Mouse (Mus musculus): ENCODE measurements around the gene Adam10. TPM values are rescaled to one million over a fixed set of nuclear protein-coding genes. Genes with fewer than 3 reads are reported as not detected.

Adam10 gene
- polyA plus RNA-seq, 1 experiment from 2014 or later, result 54.9 TPM

- H3K36me3 ChIP-seq, result no peaks in the 10 kb centered on the region
- H3K4me3 ChIP-seq, result no peak overlapping the region
- 52% methylated on average over 2 of the region's 2 CpGs for WGBS
- ATAC-seq (ENCODE audit: low FRiP score, low read depth), result no peak
- H3K9me3 ChIP-seq, result no peaks in the 10 kb centered on the region
- no peaks in the 10 kb centered on the region for H3K27me3 ChIP-seq
- no peak overlapping the region for H3K27ac ChIP-seq (replicated peaks)
- 0 out of 2 replicates have a peak, but pooled peaks cover 5% of the 10 kb centered on the region for H3K4me1 ChIP-seq (replicated peaks)
- no peak overlapping the region for H3K9ac ChIP-seq
- no peak overlapping the region for H3K4me2 ChIP-seq
Measured at GRCm38 (mm10) chr9:70795439-70795757, 116.6 kb downstream of the Adam10 start.

GRCm38 (mm10) chr9:70800588-70801315, 122.0 kb downstream of the Adam10 start:
- no peak overlapping the region; the same call in 1 of the 2 replicates for H3K27ac ChIP-seq (replicated peaks)
- 52% methylated on average over 8 of the region's 8 CpGs for WGBS
- no peaks in the 10 kb centered on the region for H3K9me3 ChIP-seq
- no peak overlapping the region for H3K4me3 ChIP-seq
- peaks cover 7% of the 10 kb centered on the region; the same call in 1 of the 2 replicates for H3K4me1 ChIP-seq (replicated peaks)
- ATAC-seq (ENCODE audit: low FRiP score, low read depth), result 0 out of 2 replicates have a peak, but pooled peaks have one; percentile 15
- no peaks in the 10 kb centered on the region for H3K27me3 ChIP-seq
- H3K36me3 ChIP-seq, result no peaks in the 10 kb centered on the region
- no peak overlapping the region for H3K4me2 ChIP-seq
- H3K9ac ChIP-seq, result no peak overlapping the region

GRCm38 (mm10) chr9:70801761-70802160, 123.0 kb downstream of the Adam10 start:
- Histone ChIP-seq H3K9ac (no peak overlapping the region), H3K27me3 (no peaks in the 10 kb centered on the region), H3K9me3 (no peaks in the 10 kb centered on the region), H3K36me3 (no peaks in the 10 kb centered on the region), H3K4me3 (no peak overlapping the region), H3K4me2 (no peak overlapping the region), H3K27ac (replicated peaks) (no peak overlapping the region), H3K4me1 (replicated peaks) (peaks cover 7% of the 10 kb centered on the region; the same call in 1 of the 2 replicates)
- no peak for ATAC-seq (ENCODE audit: low FRiP score, low read depth)
- WGBS, result 87% methylated on average over 3 of the region's 3 CpGs

GRCm38 (mm10) chr9:70802816-70803215, 124.0 kb downstream of the Adam10 start:
- Histone ChIP-seq H3K4me1 (replicated peaks) (peaks cover 7% of the 10 kb centered on the region; the same call in 1 of the 2 replicates), H3K27ac (replicated peaks) (no peak overlapping the region), H3K36me3 (no peaks in the 10 kb centered on the region), H3K9me3 (no peaks in the 10 kb centered on the region), H3K27me3 (no peaks in the 10 kb centered on the region), H3K9ac (no peak overlapping the region), H3K4me3 (no peak overlapping the region), H3K4me2 (no peak overlapping the region)
- WGBS, result 88% methylated on average over 3 of the region's 3 CpGs
- ATAC-seq (ENCODE audit: low FRiP score, low read depth), result no peak

- 53% methylated on average over 1 of the region's 1 CpGs for WGBS
- Histone ChIP-seq H3K4me1 (replicated peaks) (no peaks in the 10 kb centered on the region), H3K36me3 (no peaks in the 10 kb centered on the region), H3K4me3 (no peak overlapping the region), H3K9ac (no peak overlapping the region), H3K4me2 (no peak overlapping the region), H3K27ac (replicated peaks) (no peak overlapping the region), H3K9me3 (no peaks in the 10 kb centered on the region), H3K27me3 (no peaks in the 10 kb centered on the region)
- no peak for ATAC-seq (ENCODE audit: low FRiP score, low read depth)
Measured at GRCm38 (mm10) chr9:70806069-70806468, 127.3 kb downstream of the Adam10 start.

- Histone ChIP-seq H3K9me3 (no peaks in the 10 kb centered on the region), H3K4me3 (no peak overlapping the region), H3K27ac (replicated peaks) (no peak overlapping the region), H3K27me3 (no peaks in the 10 kb centered on the region), H3K9ac (no peak overlapping the region), H3K36me3 (no peaks in the 10 kb centered on the region), H3K4me1 (replicated peaks) (no peaks in the 10 kb centered on the region), H3K4me2 (no peak overlapping the region)
- 58% methylated on average over 11 of the region's 11 CpGs for WGBS
- ATAC-seq (ENCODE audit: low FRiP score, low read depth), result no peak
Measured at GRCm38 (mm10) chr9:70807714-70808113, 128.9 kb downstream of the Adam10 start.

- H3K27me3 ChIP-seq, result no peaks in the 10 kb centered on the region
- no peak overlapping the region for H3K27ac ChIP-seq (replicated peaks)
- H3K9me3 ChIP-seq, result no peaks in the 10 kb centered on the region
- H3K4me3 ChIP-seq, result no peak overlapping the region
- WGBS, result 92% methylated on average over 12 of the region's 12 CpGs
- no peak for ATAC-seq (ENCODE audit: low FRiP score, low read depth)
- H3K4me1 ChIP-seq (replicated peaks), result peaks cover 12% of the 10 kb centered on the region
- no peak overlapping the region for H3K9ac ChIP-seq
- no peak overlapping the region for H3K4me2 ChIP-seq
- H3K36me3 ChIP-seq, result no peaks in the 10 kb centered on the region
Measured at GRCm38 (mm10) chr9:70812551-70812950, 133.8 kb downstream of the Adam10 start.

- Histone ChIP-seq H3K4me3 (no peak overlapping the region), H3K27me3 (no peaks in the 10 kb centered on the region), H3K27ac (replicated peaks) (no peak overlapping the region), H3K4me1 (replicated peaks) (peaks cover 12% of the 10 kb centered on the region), H3K9me3 (no peaks in the 10 kb centered on the region), H3K36me3 (no peaks in the 10 kb centered on the region), H3K9ac (no peak overlapping the region), H3K4me2 (no peak overlapping the region)
- no peak for ATAC-seq (ENCODE audit: low FRiP score, low read depth)
- WGBS, result 54% methylated on average over 14 of the region's 14 CpGs
Measured at GRCm38 (mm10) chr9:70816701-70817305, 138.0 kb downstream of the Adam10 start.

- H3K9me3 ChIP-seq, result no peaks in the 10 kb centered on the region
- peak; percentile 34; the same call in 1 of the 2 replicates for ATAC-seq (ENCODE audit: low FRiP score, low read depth)
- H3K4me3 ChIP-seq, result no peak overlapping the region
- no peaks in the 10 kb centered on the region for H3K36me3 ChIP-seq
- no peaks in the 10 kb centered on the region for H3K27me3 ChIP-seq
- H3K27ac ChIP-seq (replicated peaks), result no peak overlapping the region
- no peak overlapping the region for H3K4me2 ChIP-seq
- WGBS, result 16% methylated on average over 1 of the region's 1 CpGs
- peaks cover 12% of the 10 kb centered on the region for H3K4me1 ChIP-seq (replicated peaks)
- no peak overlapping the region for H3K9ac ChIP-seq
Measured at GRCm38 (mm10) chr9:70817396-70817795, 138.6 kb downstream of the Adam10 start.

GRCm38 (mm10) chr9:70818739-70819138, 139.9 kb downstream of the Adam10 start:
- no peaks in the 10 kb centered on the region for H3K9me3 ChIP-seq
- H3K27me3 ChIP-seq, result no peaks in the 10 kb centered on the region
- H3K27ac ChIP-seq (replicated peaks), result no peak overlapping the region
- no peaks in the 10 kb centered on the region for H3K36me3 ChIP-seq
- H3K4me1 ChIP-seq (replicated peaks), result peaks cover 12% of the 10 kb centered on the region
- WGBS, result 80% methylated on average over 14 of the region's 14 CpGs
- no peak for ATAC-seq (ENCODE audit: low FRiP score, low read depth)
- no peak overlapping the region for H3K4me3 ChIP-seq
- no peak overlapping the region for H3K9ac ChIP-seq
- H3K4me2 ChIP-seq, result no peak overlapping the region

- Histone ChIP-seq H3K27ac (replicated peaks) (no peak overlapping the region), H3K9ac (no peak overlapping the region), H3K27me3 (no peaks in the 10 kb centered on the region), H3K36me3 (no peaks in the 10 kb centered on the region), H3K9me3 (no peaks in the 10 kb centered on the region), H3K4me2 (no peak overlapping the region), H3K4me1 (replicated peaks) (no peaks in the 10 kb centered on the region), H3K4me3 (no peak overlapping the region)
- no peak for ATAC-seq (ENCODE audit: low FRiP score, low read depth)
- WGBS, result 86% methylated on average over 3 of the region's 3 CpGs
Measured at GRCm38 (mm10) chr9:70824103-70824502, 145.3 kb downstream of the Adam10 start.

GRCm38 (mm10) chr9:70827911-70828310, 149.1 kb downstream of the Adam10 start:
- no peaks in the 10 kb centered on the region for H3K9me3 ChIP-seq
- no peaks in the 10 kb centered on the region for H3K4me1 ChIP-seq (replicated peaks)
- no peak for ATAC-seq (ENCODE audit: low FRiP score, low read depth)
- no peaks in the 10 kb centered on the region for H3K36me3 ChIP-seq
- WGBS, result 97% methylated on average over 6 of the region's 6 CpGs
- no peak overlapping the region for H3K27ac ChIP-seq (replicated peaks)
- H3K4me3 ChIP-seq, result no peak overlapping the region
- no peaks in the 10 kb centered on the region for H3K27me3 ChIP-seq
- no peak overlapping the region for H3K4me2 ChIP-seq
- H3K9ac ChIP-seq, result no peak overlapping the region

Measured in hindbrain, embryonic 15.5 days (tissue).